Mouse (Mus musculus) embryonic stem cell, embryonic (primary cell): ENCODE results near the gene Ppp1r18.

ENCODE experiments used
- CTCF ChIA-PET, 4 experiments: fragments of 300-600 bp in 2 of 4; fragments of 350-600 bp in 2 of 4; sonication (Branson Sonifier 250); formaldehyde crosslinking; loops; one replicate each; lab custom pipeline; 2022; ENCODE audit warnings: inconsistent platforms in 2 of 4; lab: Charles Lee
- POLR2A ChIA-PET, 4 experiments: fragments of 300-600 bp in 2 of 4; fragments of 350-600 bp in 2 of 4; sonication (Branson Sonifier 250); formaldehyde crosslinking; loops; one replicate each; lab custom pipeline; 2022; ENCODE audit warnings: antibody characterized with exemption in 4 of 4, inconsistent platforms in 1 of 4; lab: Charles Lee

Ppp1r18 gene

GRCm38 (mm10) chr17:35870151-35870883 is 4.9 kb downstream of the Ppp1r18 start:
- ChIA-PET CTCF (interaction anchor here (0.6 to 2.9 kb wide), 13 partner anchors 9 to 131 kb away, joined by 3 to 11 read pairs (median 5); no protein-coding TSS in a partner anchor), POLR2A (interaction anchor here (0.6 to 19.8 kb wide), 35 partner anchors 9 to 959 kb away, joined by 3 to 490 read pairs (median 4); partner anchors contain the start of genes Nrm (in 4 of the 4), Mdc1 (in 3 of the 4), Dhx16 (in 2 of the 4) and Flot1 (in 2 of the 4))

- ChIA-PET POLR2A (interaction anchor here (0.6 to 19.8 kb wide), 28 partner anchors 9 to 60 kb away, joined by 3 to 490 read pairs (median 5); partner anchors contain the start of genes Nrm (in 4 of the 4), Mdc1 (in 3 of the 4), Dhx16 (in 2 of the 4) and Flot1 (in 2 of the 4)), CTCF (interaction anchor here (0.6 to 2.9 kb wide), 10 partner anchors 8 to 132 kb away, joined by 3 to 9 read pairs (median 4); no protein-coding TSS in a partner anchor)
Measured at GRCm38 (mm10) chr17:35870884-35871696, 5.7 kb downstream of the Ppp1r18 start.

GRCm38 (mm10) chr17:35873774-35874519 is 8.6 kb downstream of the Ppp1r18 start:
- ChIA-PET CTCF (interaction anchor here (0.5 to 3.4 kb wide), 135 partner anchors 8 to 1908 kb away, joined by 3 to 58 read pairs (median 4); partner anchors contain the start of genes Ppp1r18 (in 4 of the 4), Ier3 (in 3 of the 4), Mdc1 (in 3 of the 4) and 2310061I04Rik (in 2 of the 4)), POLR2A (interaction anchor here (0.5 to 3.5 kb wide), 70 partner anchors 8 to 372 kb away, joined by 3 to 44 read pairs (median 4); partner anchors contain the start of genes Mdc1 (in 3 of the 4), Nrm (in 3 of the 4), Ier3 (in 2 of the 4) and Flot1 (in 1 of the 4))

GRCm38 (mm10) chr17:35874721-35875120 is 9.3 kb downstream of the Ppp1r18 start:
- CTCF ChIA-PET: interaction anchor here (0.6 to 3.4 kb wide), 41 partner anchors 10 to 295 kb away, joined by 3 to 58 read pairs (median 5); partner anchors contain the start of genes Ppp1r18 (in 3 of the 4), Nrm (in 2 of the 4), Ier3 (in 1 of the 4) and Mdc1 (in 1 of the 4)
- POLR2A ChIA-PET: interaction anchor here (0.5 to 3.5 kb wide), 35 partner anchors 10 to 137 kb away, joined by 3 to 44 read pairs (median 5); partner anchors contain the start of genes Mdc1 (in 3 of the 4), Nrm (in 2 of the 4), Ier3 (in 1 of the 4) and Mrps18b (in 1 of the 4)

- ChIA-PET POLR2A (interaction anchor here (0.6 to 6.9 kb wide), 52 partner anchors 8 to 285 kb away, joined by 3 to 73 read pairs (median 6); partner anchors contain the start of genes Mrps18b (in 4 of the 4), Ppp1r10 (in 4 of the 4), 2310061I04Rik (in 2 of the 4) and Ier3 (in 2 of the 4)), CTCF (interaction anchor here (0.6 to 2.7 kb wide), 38 partner anchors 8 to 1112 kb away, joined by 3 to 11 read pairs (median 3); partner anchors contain the start of genes Ppp1r18 (in 2 of the 4), Abcf1 (in 1 of the 4), Flot1 (in 1 of the 4) and Ier3 (in 1 of the 4))
Measured at GRCm38 (mm10) chr17:35879245-35880057, 14.1 kb downstream of the Ppp1r18 start, which contains the start of gene Dhx16. Dhx16 (plus strand) TSS chr17:35879819.

GRCm38 (mm10) chr17:35882924-35883323 is 17.5 kb downstream of the Ppp1r18 start:
- POLR2A ChIA-PET: interaction anchor here in 3 of 4 experiments (0.7 to 6.9 kb wide), 28 partner anchors 7 to 1163 kb away, joined by 3 to 73 read pairs (median 4); partner anchors contain the start of genes Flot1 (in 3 of the 3), Ier3 (in 2 of the 3), Nrm (in 2 of the 3) and Gabbr1 (in 1 of the 3)

GRCm38 (mm10) chr17:35883777-35884176 is 18.4 kb downstream of the Ppp1r18 start:
- ChIA-PET CTCF (interaction anchor here in 2 of 4 experiments (0.5 to 2.1 kb wide), 2 partner anchors 10 to 449 kb away, joined by 3 to 7 read pairs; no protein-coding TSS in a partner anchor), POLR2A (interaction anchor here in 3 of 4 experiments (0.9 to 2.3 kb wide), 4 partner anchors 9 to 48 kb away, joined by 3 to 9 read pairs (median 4); no protein-coding TSS in a partner anchor)

More at GRCm38 (mm10) chr17:35882924-35883323, 17.5 kb downstream of the Ppp1r18 start:
- CTCF ChIA-PET: interaction anchor here (0.6 to 2.1 kb wide), 4 partner anchors 9 to 24 kb away, joined by 4 to 12 read pairs (median 6); no protein-coding TSS in a partner anchor

- ChIA-PET POLR2A (interaction anchor here (0.5 to 6.9 kb wide), 84 partner anchors 7 to 753 kb away, joined by 3 to 73 read pairs (median 6); partner anchors contain the start of genes Dhx16 (in 3 of the 4), Mdc1 (in 3 of the 4), Mrps18b (in 3 of the 4) and Ppp1r10 (in 3 of the 4)), CTCF (interaction anchor here (0.5 to 4.5 kb wide), 26 partner anchors 8 to 173 kb away, joined by 3 to 28 read pairs (median 4); partner anchors contain the start of genes Dhx16 (in 2 of the 4), Flot1 (in 1 of the 4), Mdc1 (in 1 of the 4) and Mrps18b (in 1 of the 4))
Measured at GRCm38 (mm10) chr17:35887725-35888124, 22.3 kb downstream of the Ppp1r18 start.

DNA sequence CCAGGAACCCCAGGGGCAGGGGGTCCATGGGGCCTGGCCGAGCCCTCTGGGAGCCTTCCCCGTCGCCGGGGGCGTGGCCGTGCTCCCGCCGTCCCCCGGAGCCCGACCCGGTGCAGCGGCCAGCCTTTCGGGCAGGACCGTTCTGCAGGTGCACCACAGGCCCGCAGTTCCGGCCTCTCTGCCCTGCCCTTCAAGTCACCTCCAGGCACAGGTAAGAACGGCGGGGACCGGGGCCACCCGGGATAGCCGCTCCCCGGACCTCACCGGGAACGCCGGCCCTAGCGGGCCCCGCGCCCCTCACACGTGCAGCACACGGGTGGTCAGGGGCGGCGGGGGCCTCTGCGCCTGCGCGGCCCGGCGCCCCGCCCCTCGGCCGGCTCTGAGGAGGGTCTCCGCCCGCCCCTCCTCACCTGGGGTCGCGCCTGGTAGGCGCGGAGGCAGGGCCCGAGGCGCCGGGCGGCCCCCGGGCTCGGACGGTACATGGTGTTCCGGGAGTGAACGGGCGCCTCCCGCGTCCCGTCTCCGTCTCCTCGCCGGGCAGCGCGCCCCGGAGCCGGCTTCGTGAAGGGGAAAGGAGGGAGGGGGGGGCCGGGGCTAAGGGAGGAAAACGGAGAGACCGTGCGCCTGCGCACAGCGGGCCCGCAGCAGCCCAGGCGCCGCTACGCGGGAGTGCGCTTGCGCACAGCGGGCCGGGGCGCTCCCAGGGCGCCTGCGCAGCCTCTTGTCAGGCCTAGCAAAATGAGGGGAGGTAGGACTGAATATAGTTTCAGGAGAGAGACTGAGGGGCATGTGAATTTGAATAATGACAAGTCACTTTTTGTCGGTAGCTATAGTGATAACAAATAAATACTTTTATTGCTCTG is 31.6 kb downstream of the Ppp1r18 start, which contains the start of gene 2310061I04Rik:
2310061I04Rik (minus strand) TSS at position 651 of the 863 bp plus-strand sequence.
- ChIA-PET POLR2A (interaction anchor here (0.6 to 13.4 kb wide), 36 partner anchors 9 to 301 kb away, joined by 3 to 147 read pairs (median 8); partner anchors contain the start of genes Mdc1 (in 3 of the 4), Mrps18b (in 3 of the 4), Ppp1r10 (in 3 of the 4) and Atat1 (in 2 of the 4)), CTCF (interaction anchor here in 3 of 4 experiments (0.8 to 2.1 kb wide), 6 partner anchors 23 to 97 kb away, joined by 3 to 5 read pairs (median 3); no protein-coding TSS in a partner anchor)

DNA sequence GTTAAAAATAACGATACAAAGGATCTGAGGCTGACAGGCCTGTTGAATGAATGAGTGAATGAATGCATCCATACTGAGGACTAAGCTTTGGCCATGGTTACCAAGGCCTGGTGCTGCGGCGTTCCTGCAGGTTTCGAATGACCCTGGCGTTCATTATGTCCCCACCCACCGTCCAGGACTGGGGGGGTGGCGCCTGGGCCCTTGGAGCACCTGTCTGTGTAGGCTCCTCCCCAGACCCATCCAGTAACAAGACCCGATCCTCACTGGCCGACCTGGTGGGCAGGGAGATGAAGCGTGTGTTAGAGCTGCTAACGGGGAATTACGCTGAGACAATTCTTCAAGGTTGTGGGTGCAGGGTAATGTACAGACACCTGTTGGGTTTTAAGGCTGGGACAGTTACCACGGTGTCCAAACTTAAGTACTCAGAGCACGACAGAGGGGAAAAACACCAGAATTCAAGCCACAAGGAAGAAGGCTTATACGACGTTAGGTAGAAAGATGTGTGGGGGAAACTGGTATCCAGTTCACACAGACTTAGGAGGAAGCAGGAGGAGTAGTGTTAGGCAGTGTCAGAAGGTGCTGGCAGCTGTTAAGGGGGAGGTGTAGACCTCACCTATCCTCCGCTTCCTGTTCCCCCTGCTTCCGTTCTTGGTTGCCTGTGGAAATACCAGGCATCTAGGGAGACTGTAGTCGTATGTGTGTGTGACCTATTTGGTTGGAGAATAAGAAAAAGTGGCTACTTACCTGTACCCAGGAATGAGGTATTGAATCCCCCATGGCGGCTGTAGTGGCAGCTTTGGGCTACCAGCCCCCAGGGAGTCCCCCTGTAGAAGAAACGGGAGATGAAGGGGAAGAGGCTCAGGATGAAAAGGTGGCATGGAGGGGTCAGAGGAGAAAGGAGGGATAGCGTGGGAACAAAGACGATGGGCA is 32.5 kb downstream of the Ppp1r18 start:
- ChIA-PET POLR2A (interaction anchor here (0.6 to 13.4 kb wide), 31 partner anchors 10 to 302 kb away, joined by 3 to 147 read pairs (median 7); partner anchors contain the start of genes Mdc1 (in 3 of the 4), Mrps18b (in 3 of the 4), Ppp1r10 (in 3 of the 4) and Atat1 (in 2 of the 4)), CTCF (interaction anchor here in 3 of 4 experiments (0.7 to 2.1 kb wide), 6 partner anchors 24 to 96 kb away, joined by 3 to 5 read pairs (median 3); no protein-coding TSS in a partner anchor)

DNA sequence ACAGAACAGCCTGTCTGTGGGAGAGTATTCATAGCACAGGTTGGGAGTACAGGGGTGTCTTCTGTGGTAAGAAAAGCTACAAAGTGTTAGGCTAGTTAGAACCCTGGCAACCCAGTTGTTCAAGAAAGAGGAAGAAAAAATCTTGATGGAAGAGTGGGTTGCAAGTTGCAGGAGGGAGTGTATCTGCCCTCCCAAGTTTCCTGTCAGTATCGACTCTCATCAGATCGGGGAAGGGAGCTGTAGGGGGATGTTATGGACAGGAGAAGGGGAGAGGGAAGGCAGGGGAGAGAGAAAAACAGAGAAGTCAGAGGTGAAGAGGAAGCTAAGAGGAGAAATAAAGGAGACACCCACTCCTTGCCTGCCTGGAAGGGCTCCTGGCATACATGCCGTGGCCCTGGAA is 35.2 kb downstream of the Ppp1r18 start:
- ChIA-PET CTCF (no interaction called here), POLR2A (interaction anchor here in 3 of 4 experiments (0.7 to 13.4 kb wide), 20 partner anchors 7 to 121 kb away, joined by 3 to 147 read pairs (median 8); partner anchors contain the start of genes Atat1 (in 2 of the 3), Mrps18b (in 2 of the 3), Ppp1r10 (in 2 of the 3) and Dhx16 (in 1 of the 3))

DNA sequence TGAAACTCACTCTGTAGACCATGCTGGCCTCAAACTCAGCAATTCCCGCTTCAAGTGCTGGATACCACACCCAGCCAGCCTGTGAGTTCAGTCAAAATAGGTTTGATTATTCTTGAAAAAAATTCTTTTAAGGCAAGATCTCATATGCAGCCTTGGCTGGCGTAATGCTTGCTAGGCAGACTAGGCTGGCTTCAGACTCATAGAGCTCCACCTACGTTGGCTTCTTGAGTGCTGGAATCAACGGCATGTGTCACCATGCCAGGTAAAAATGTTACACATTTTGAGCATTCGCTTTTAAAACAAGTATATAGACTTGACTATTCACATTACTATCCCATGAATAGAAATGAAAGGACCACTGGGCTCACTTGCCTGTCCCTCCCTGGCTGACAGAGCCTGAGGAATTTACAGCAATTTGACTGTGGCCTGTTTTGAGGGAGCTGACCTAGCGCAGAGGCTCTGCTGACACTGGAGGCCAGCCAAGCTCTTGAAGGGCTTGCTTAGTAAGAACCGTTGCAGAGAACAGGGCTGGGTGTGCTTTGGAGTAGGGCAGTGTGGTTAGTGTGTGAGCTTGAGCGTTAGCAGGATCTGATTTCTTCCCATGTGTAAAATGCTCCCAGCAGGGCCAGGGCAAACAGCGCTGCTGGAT is 38.1 kb downstream of the Ppp1r18 start:
- ChIA-PET CTCF (interaction anchor here in 1 of 4 experiments (0.8 kb wide), 1 partner anchor 337 kb away, joined by 3 read pairs; no protein-coding TSS in a partner anchor), POLR2A (interaction anchor here in 3 of 4 experiments (0.7 to 1.4 kb wide), 10 partner anchors 10 to 168 kb away, joined by 3 to 8 read pairs (median 4); partner anchors contain the start of genes Flot1 (in 1 of the 3), Mrps18b (in 1 of the 3) and Ppp1r10 (in 1 of the 3))
